Mouse (Mus musculus): ENCODE data around the gene Malsu1. TPM values are rescaled to one million over a fixed set of nuclear protein-coding genes. Genes with fewer than 3 reads are reported as not detected.

Gene Malsu1
- polyA plus RNA-seq, 1 experiment: 42.4 TPM

- H3K4me3 ChIP-seq (replicated peaks): no peak overlapping the region
- H3K27me3 ChIP-seq (replicated peaks): no peaks in the 10 kb centered on the region
- peaks cover 29% of the 10 kb centered on the region for H3K4me1 ChIP-seq
- TF ChIP-seq GATA1 (IDR thresholded peaks at IDR 0.05; ENCODE audit: borderline replicate concordance, low read length) (no peak), FLI1 (IDR thresholded peaks at IDR 0.05; ENCODE audit: low read length) (no peak)
- peaks cover 96% of the 10 kb centered on the region for H3K36me3 ChIP-seq (replicated peaks; ENCODE audit: low read length)
- no peaks in the 10 kb centered on the region for H3K9me3 ChIP-seq
Observed at GRCm38 (mm10) chr6:49099086-49099485, 25.5 kb downstream of the Malsu1 start.

DNA sequence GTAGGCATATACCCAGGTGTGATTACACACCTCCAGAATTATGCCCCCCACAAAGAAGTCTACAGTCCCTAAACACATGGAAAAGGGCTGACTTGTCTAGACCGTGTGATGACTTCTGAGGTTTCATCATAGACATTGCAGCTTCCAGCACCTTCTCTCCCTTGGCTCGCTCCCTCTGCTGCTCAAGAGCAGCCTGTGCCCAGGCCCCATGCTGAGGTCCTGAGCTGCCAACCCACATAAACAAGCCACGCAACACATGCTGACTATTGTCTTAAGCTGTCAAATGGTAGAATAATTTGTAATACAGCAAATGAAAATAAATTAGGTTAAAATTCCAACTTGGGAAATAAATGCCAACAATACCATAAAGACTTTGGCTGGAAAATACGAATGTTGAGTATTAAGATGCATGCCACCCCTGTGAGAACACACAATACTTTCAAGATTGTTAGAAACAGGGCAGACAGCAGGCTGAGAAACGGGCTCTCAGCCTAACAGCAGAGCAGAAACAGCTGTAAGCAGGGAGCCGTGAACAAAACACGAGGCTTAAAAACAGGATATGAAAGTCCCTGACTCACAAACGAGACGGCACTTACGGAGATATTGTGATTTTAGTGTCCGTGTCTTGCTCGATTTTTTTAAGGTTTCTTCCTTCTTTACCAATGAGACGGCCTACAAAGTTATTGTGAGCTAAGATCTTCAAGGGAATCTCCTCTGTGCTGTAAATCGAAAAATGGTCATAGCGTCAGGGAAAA is 33.3 kb downstream of the Malsu1 start:
- H3K27me3 ChIP-seq (replicated peaks): no peaks in the 10 kb centered on the region
- TF ChIP-seq GATA1 (IDR thresholded peaks at IDR 0.05; ENCODE audit: borderline replicate concordance, low read length) (no peak), FLI1 (IDR thresholded peaks at IDR 0.05; ENCODE audit: low read length) (no peak)
- no peaks in the 10 kb centered on the region for H3K9me3 ChIP-seq
- 0 out of 2 replicates have a peak, but pooled peaks cover 3% of the 10 kb centered on the region for H3K4me1 ChIP-seq
- H3K4me3 ChIP-seq (replicated peaks): no peak overlapping the region
- H3K36me3 ChIP-seq (replicated peaks; ENCODE audit: low read length): peaks cover 90% of the 10 kb centered on the region

DNA sequence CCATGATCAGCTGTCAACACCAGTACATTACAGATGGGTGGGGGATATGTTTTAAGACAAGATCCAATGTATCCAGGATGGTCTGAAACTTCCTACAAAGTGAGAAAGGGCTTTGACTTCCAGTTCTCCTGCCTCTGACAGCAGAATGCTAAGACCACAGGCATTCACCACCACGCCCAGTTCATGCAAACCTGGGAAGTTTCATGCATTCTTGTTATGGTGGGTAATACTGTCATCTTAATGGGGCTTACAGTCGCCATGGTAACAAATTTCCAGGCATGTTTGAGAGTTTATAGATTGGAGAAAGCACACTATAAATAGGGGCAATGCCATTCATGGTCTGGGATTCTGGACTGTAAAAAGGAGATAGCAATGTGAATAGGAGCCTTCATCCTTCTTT is 35.6 kb downstream of the Malsu1 start:
- Histone ChIP-seq H3K4me3 (replicated peaks) (no peak overlapping the region), H3K9me3 (no peaks in the 10 kb centered on the region), H3K36me3 (replicated peaks; ENCODE audit: low read length) (peaks cover 74% of the 10 kb centered on the region), H3K4me1 (0 out of 2 replicates have a peak, but pooled peaks cover 3% of the 10 kb centered on the region), H3K27me3 (replicated peaks) (no peaks in the 10 kb centered on the region)
- TF ChIP-seq GATA1 (IDR thresholded peaks at IDR 0.05; ENCODE audit: borderline replicate concordance, low read length): no peak
- no peak for TF ChIP-seq FLI1 (IDR thresholded peaks at IDR 0.05; ENCODE audit: low read length)

- H3K4me1 ChIP-seq: peaks cover 7% of the 10 kb centered on the region; the same call in 1 of the 2 replicates
- TF ChIP-seq GATA1 (IDR thresholded peaks at IDR 0.05; ENCODE audit: borderline replicate concordance, low read length) (no peak), FLI1 (IDR thresholded peaks at IDR 0.05; ENCODE audit: low read length) (no peak)
- H3K27me3 ChIP-seq (replicated peaks): no peaks in the 10 kb centered on the region
- no peaks in the 10 kb centered on the region for H3K9me3 ChIP-seq
- no peak overlapping the region for H3K4me3 ChIP-seq (replicated peaks)
- H3K36me3 ChIP-seq (replicated peaks; ENCODE audit: low read length): peaks cover 74% of the 10 kb centered on the region
Observed at GRCm38 (mm10) chr6:49113895-49114294, 40.3 kb downstream of the Malsu1 start.

DNA sequence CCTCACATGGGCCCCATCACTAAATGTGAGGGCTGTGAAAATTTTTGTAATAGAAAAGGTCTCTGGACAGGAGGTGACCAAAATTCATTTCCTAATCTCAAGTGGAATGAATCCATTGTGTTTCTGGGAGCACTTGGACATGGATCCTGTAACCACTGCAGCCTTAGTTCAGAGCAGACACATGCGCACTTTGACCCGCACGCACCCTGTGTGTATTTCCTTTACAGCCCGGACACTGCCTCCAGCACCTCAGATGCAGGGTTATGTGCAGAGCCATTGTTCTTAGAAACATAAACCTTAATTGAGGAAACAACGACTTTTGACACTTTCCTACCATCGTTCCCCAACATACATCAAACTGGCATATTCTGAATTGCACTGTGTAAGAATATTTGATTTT is 40.9 kb downstream of the Malsu1 start:
- H3K4me1 ChIP-seq: peaks cover 8% of the 10 kb centered on the region
- no peaks in the 10 kb centered on the region for H3K9me3 ChIP-seq
- H3K4me3 ChIP-seq (replicated peaks): no peak overlapping the region
- no peaks in the 10 kb centered on the region for H3K27me3 ChIP-seq (replicated peaks)
- no peak for TF ChIP-seq GATA1 (IDR thresholded peaks at IDR 0.05; ENCODE audit: borderline replicate concordance, low read length)
- no peak for TF ChIP-seq FLI1 (IDR thresholded peaks at IDR 0.05; ENCODE audit: low read length)
- H3K36me3 ChIP-seq (replicated peaks; ENCODE audit: low read length): peaks cover 69% of the 10 kb centered on the region

GRCm38 (mm10) chr6:49115550-49115949 is 42.0 kb downstream of the Malsu1 start:
- Histone ChIP-seq H3K4me3 (replicated peaks) (no peak overlapping the region), H3K27me3 (replicated peaks) (no peaks in the 10 kb centered on the region), H3K36me3 (replicated peaks; ENCODE audit: low read length) (peaks cover 65% of the 10 kb centered on the region), H3K4me1 (peaks cover 18% of the 10 kb centered on the region), H3K9me3 (no peaks in the 10 kb centered on the region)
- TF ChIP-seq GATA1 (IDR thresholded peaks at IDR 0.05; ENCODE audit: borderline replicate concordance, low read length) (no peak), FLI1 (IDR thresholded peaks at IDR 0.05; ENCODE audit: low read length) (no peak)

- H3K9me3 ChIP-seq: no peaks in the 10 kb centered on the region
- no peak for TF ChIP-seq GATA1 (IDR thresholded peaks at IDR 0.05; ENCODE audit: borderline replicate concordance, low read length)
- TF ChIP-seq FLI1 (IDR thresholded peaks at IDR 0.05; ENCODE audit: low read length): no peak
- H3K4me3 ChIP-seq (replicated peaks): no peak overlapping the region
- H3K27me3 ChIP-seq (replicated peaks): no peaks in the 10 kb centered on the region
- peaks cover 25% of the 10 kb centered on the region for H3K4me1 ChIP-seq
- peaks cover 64% of the 10 kb centered on the region for H3K36me3 ChIP-seq (replicated peaks; ENCODE audit: low read length)
Observed at GRCm38 (mm10) chr6:49116241-49116640, 42.6 kb downstream of the Malsu1 start.

- no peaks in the 10 kb centered on the region for H3K9me3 ChIP-seq
- H3K36me3 ChIP-seq (replicated peaks; ENCODE audit: low read length): peaks cover 72% of the 10 kb centered on the region
- H3K4me3 ChIP-seq (replicated peaks): no peak overlapping the region
- H3K4me1 ChIP-seq: peaks cover 29% of the 10 kb centered on the region
- H3K27me3 ChIP-seq (replicated peaks): no peaks in the 10 kb centered on the region
- TF ChIP-seq GATA1 (IDR thresholded peaks at IDR 0.05; ENCODE audit: borderline replicate concordance, low read length) (no peak), FLI1 (IDR thresholded peaks at IDR 0.05; ENCODE audit: low read length) (no peak)
Observed at GRCm38 (mm10) chr6:49118446-49118845, 44.9 kb downstream of the Malsu1 start.

DNA sequence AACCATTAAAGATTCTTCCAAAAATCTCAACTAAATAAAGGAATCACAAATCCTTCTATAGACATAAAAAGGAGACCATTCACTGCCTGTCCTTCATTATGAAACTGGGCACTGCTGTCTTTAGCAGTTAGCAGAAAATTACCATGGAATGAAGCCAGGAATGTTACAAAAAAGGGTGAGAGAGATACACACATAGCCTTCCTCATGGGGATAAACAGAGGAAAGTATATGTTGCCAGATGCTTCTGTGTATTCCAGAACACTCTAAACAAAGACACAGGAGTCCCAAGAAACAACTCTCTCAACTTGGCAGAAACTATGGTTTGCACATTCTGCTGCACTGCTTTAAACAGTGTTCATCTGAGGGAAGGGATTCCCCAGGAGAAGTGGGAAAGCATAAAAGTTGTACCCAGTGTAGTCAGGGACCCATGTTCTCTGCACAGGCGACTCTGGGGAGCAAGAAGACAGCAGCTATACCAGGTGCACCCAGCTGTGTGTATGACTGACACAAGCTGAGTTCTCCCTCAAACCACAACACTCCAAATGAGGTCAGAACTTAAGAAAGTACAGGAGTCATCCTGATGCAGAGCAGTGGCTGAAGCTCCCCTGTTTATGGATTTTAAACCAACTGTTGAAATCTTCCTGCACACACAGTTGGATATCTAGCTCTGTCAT is 46.0 kb downstream of the Malsu1 start:
- H3K4me1 ChIP-seq: peaks cover 29% of the 10 kb centered on the region

GRCm38 (mm10) chr6:49120370-49120769 is 46.8 kb downstream of the Malsu1 start:
- no peak for TF ChIP-seq GATA1 (IDR thresholded peaks at IDR 0.05; ENCODE audit: borderline replicate concordance, low read length)
- TF ChIP-seq FLI1 (IDR thresholded peaks at IDR 0.05; ENCODE audit: low read length): no peak
- Histone ChIP-seq H3K4me1 (peaks cover 29% of the 10 kb centered on the region), H3K27me3 (replicated peaks) (no peaks in the 10 kb centered on the region), H3K4me3 (replicated peaks) (no peak overlapping the region), H3K36me3 (replicated peaks; ENCODE audit: low read length) (peaks cover 56% of the 10 kb centered on the region), H3K9me3 (no peaks in the 10 kb centered on the region)

More for the DNA sequence above, 46.0 kb downstream of the Malsu1 start:
- TF ChIP-seq GATA1 (IDR thresholded peaks at IDR 0.05; ENCODE audit: borderline replicate concordance, low read length) (no peak), FLI1 (IDR thresholded peaks at IDR 0.05; ENCODE audit: low read length) (no peak)
- Histone ChIP-seq H3K27me3 (replicated peaks) (no peaks in the 10 kb centered on the region), H3K4me3 (replicated peaks) (no peak overlapping the region), H3K9me3 (no peaks in the 10 kb centered on the region), H3K36me3 (replicated peaks; ENCODE audit: low read length) (peaks cover 62% of the 10 kb centered on the region)
